Mouse (Mus musculus): ENCODE data around the gene Snx29. TPM values are rescaled to one million over a fixed set of nuclear protein-coding genes. Genes with fewer than 3 reads are reported as not detected.
"Not testable (repeated sequence)": the region's sequence is repeated elsewhere in the genome, so short reads cannot be mapped to it uniquely, and the experiment has no call there.

Gene Snx29
- polyA plus RNA-seq, 1 experiment from 2014 or later: 17.4 TPM

DNA sequence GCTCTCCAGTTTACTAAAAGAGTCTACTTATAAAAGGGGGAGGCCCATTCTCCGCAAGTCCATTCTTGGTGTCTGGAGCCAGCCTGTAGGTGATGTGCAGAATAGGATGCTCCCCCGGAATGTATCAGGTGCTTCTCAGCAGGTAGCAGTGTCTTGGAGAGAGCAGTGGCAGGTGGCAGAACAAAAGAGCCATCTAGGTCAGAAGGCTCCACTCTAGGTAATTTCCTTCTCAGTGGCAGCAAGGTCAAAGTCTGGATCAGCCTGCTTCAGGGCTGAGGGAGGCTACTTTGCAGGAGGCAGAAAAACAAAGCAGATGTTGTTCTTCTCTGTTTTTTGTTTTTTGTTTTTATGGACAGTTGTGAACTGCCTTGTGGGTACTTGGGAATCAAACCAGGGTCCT lies 37.9 kb downstream of the Snx29 start:
- WGBS: 86% methylated on average over 2 of the region's 2 CpGs
- H3K27ac ChIP-seq; H3K9me3 ChIP-seq; H3K4me1 ChIP-seq (replicated peaks); H3K36me3 ChIP-seq; H3K9ac ChIP-seq (replicated peaks); H3K27me3 ChIP-seq; ATAC-seq (ENCODE audit: insufficient number of reproducible peaks, insufficient read depth, low FRiP score, low TSS enrichment, low read depth); H3K4me3 ChIP-seq (replicated peaks); H3K4me2 ChIP-seq: not testable (repeated sequence)

DNA sequence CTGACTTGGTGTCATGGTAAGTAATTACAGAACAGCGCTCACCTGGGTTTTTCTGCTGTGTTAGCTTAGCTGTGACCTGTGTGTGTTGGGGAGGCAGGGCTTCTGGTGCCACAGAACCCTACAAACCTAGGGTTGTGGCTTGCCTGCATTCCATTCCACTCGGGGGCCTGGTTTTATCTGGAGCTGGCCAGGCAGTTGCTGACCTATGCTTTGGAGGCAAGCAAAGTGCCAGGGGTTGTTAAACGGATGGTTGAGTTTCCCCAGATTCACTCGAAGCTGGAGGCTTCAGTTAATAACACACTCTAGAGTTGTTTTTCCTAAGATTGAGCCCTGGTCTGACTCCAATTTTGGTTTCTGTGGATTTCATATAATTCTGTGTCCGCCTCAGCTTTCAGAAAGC lies 42.9 kb downstream of the Snx29 start:
- H3K27me3 ChIP-seq: no peaks in the 10 kb centered on the region
- no peaks in the 10 kb centered on the region for H3K36me3 ChIP-seq
- H3K4me1 ChIP-seq (replicated peaks): peaks cover 5% of the 10 kb centered on the region; the same call in 1 of the 2 replicates
- no peak overlapping the region for H3K9ac ChIP-seq (replicated peaks)
- H3K4me3 ChIP-seq (replicated peaks): no peak overlapping the region
- H3K4me2 ChIP-seq: no peak overlapping the region
- no peak for ATAC-seq (ENCODE audit: insufficient number of reproducible peaks, insufficient read depth, low FRiP score, low TSS enrichment, low read depth)
- WGBS: 54% methylated on average over 5 of the region's 5 CpGs
- no peaks in the 10 kb centered on the region for H3K9me3 ChIP-seq
- H3K27ac ChIP-seq: no peak overlapping the region

DNA sequence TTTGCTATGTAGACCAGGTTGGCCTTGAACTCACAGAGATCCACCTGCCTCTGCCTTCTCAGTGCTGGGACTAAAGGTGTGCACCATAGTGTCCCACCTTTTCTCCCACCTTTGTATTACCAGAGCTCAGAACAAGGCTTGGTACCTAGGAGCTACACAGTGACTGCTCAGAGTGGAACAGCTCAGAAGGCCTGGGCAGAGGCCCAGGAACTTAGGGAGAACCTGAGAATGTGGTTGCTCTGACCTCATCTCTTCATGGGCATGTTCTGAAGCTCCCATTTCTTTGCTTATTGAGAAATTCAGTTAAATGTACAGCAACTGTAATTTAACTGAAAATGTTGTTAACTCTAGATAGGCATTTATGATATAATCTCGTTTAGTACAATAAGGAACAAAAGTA lies 44.1 kb downstream of the Snx29 start:
- Histone ChIP-seq H3K27ac (no peak overlapping the region), H3K9ac (replicated peaks) (no peak overlapping the region), H3K4me2 (no peak overlapping the region), H3K4me1 (replicated peaks) (peaks cover 5% of the 10 kb centered on the region; the same call in 1 of the 2 replicates), H3K27me3 (no peaks in the 10 kb centered on the region), H3K4me3 (replicated peaks) (no peak overlapping the region), H3K36me3 (no peaks in the 10 kb centered on the region), H3K9me3 (no peaks in the 10 kb centered on the region)
- 66% methylated on average over 1 of the region's 1 CpGs for WGBS
- no peak for ATAC-seq (ENCODE audit: insufficient number of reproducible peaks, insufficient read depth, low FRiP score, low TSS enrichment, low read depth)

DNA sequence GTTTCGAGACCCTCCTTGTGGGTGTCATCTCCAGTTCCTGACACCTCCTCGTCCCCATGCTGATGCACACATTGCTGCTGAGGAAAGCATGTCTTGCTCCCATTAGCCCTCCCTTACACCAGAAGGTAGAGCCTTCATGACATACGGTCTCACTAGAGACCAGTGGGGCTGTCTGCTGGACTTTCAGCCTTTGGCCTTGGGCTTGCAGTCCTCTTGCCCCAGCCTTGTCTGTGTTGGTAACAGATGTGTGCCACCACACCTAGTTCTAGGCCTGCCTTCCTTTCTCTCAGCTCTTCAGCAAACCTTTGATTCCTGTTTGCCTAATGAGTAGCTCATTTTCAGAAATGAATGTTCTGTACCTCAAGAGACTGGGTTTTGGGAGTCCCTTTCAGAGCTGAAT lies 45.7 kb downstream of the Snx29 start:
- no peak overlapping the region for H3K27ac ChIP-seq
- 82% methylated on average over 3 of the region's 3 CpGs for WGBS

DNA sequence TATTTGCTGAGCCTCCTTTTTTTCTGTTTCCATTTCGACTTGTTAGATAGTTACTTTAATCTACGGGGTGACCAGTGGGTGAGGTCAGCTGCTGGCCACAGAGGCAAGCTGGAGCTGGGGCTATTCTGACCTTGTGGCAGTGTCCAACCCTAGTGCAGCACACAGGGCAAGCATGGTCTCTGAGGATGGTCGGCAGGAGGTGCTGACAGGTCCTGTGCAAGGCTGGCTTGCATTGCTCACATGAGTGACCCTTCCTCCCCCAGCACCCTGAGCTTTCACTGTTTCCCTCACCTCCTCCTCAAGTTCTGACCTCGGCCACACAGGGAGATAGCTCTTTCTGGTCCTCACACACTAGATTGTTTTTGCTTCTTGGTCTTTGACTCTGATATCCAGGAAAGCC lies 46.5 kb downstream of the Snx29 start:
- H3K4me3 ChIP-seq (replicated peaks): no peak overlapping the region
- peaks cover 5% of the 10 kb centered on the region; the same call in 1 of the 2 replicates for H3K4me1 ChIP-seq (replicated peaks)
- no peaks in the 10 kb centered on the region for H3K27me3 ChIP-seq
- no peak overlapping the region for H3K9ac ChIP-seq (replicated peaks)
- peaks cover 2% of the 10 kb centered on the region; the same call in 1 of the 2 replicates for H3K36me3 ChIP-seq
- H3K4me2 ChIP-seq: no peak overlapping the region
- H3K27ac ChIP-seq: no peak overlapping the region
- 66% methylated on average over 4 of the region's 4 CpGs for WGBS
- no peak for ATAC-seq (ENCODE audit: insufficient number of reproducible peaks, insufficient read depth, low FRiP score, low TSS enrichment, low read depth)
- H3K9me3 ChIP-seq: no peaks in the 10 kb centered on the region

More for the DNA sequence above, 45.7 kb downstream of the Snx29 start:
- ATAC-seq (ENCODE audit: insufficient number of reproducible peaks, insufficient read depth, low FRiP score, low TSS enrichment, low read depth): no peak
- peaks cover 5% of the 10 kb centered on the region; the same call in 1 of the 2 replicates for H3K4me1 ChIP-seq (replicated peaks)
- peaks cover 2% of the 10 kb centered on the region; the same call in 1 of the 2 replicates for H3K36me3 ChIP-seq
- H3K9me3 ChIP-seq: no peaks in the 10 kb centered on the region
- H3K9ac ChIP-seq (replicated peaks): no peak overlapping the region
- no peak overlapping the region for H3K4me2 ChIP-seq
- H3K4me3 ChIP-seq (replicated peaks): no peak overlapping the region
- no peaks in the 10 kb centered on the region for H3K27me3 ChIP-seq

DNA sequence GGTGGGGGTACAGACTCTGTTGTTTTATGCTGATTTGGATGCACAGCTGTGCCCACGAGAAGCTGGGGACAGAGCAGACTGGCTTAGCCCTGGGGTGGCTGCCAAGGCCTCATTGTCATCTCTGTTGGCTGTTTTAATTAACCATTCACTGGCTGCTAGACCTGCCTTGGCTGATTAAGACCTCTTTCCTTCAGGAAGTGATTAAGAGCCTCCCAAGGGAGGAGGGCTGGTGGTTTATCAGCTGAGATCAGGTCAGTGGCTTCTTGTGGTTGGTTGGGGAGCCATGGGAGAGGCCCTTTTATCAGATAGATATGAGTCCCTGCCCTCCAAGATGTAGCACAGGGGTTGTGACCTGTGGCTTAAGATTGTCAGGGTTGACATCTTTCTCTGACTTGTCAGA lies 46.9 kb downstream of the Snx29 start:
- WGBS: 26% methylated on average over 1 of the region's 1 CpGs
- Histone ChIP-seq H3K27me3 (no peaks in the 10 kb centered on the region), H3K4me1 (replicated peaks) (peaks cover 5% of the 10 kb centered on the region; the same call in 1 of the 2 replicates), H3K36me3 (peaks cover 2% of the 10 kb centered on the region; the same call in 1 of the 2 replicates), H3K4me3 (replicated peaks) (no peak overlapping the region), H3K27ac (no peak overlapping the region), H3K9ac (replicated peaks) (no peak overlapping the region), H3K4me2 (no peak overlapping the region), H3K9me3 (no peaks in the 10 kb centered on the region)
- ATAC-seq (ENCODE audit: insufficient number of reproducible peaks, insufficient read depth, low FRiP score, low TSS enrichment, low read depth): no peak

DNA sequence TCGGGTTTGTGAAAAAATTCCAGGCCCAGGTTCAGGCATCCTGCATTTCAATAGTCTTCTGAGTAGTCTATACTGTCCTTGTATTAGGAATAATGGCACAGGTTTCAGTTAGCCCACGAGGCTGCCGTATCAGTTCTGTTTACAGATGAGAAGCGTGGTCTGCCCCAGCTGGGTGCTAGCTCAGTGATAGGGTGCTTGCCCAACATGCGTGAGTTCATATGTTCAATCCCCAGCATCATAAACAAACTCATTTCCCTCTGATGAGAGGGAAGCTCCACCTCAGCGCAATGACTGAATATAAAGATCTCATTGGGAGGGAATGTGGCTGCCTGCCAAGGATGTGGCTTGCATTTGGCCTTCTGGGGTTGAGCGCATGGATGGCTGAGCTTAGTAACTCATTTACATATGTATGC lies 47.4 kb downstream of the Snx29 start:
- peaks cover 5% of the 10 kb centered on the region; the same call in 1 of the 2 replicates for H3K4me1 ChIP-seq (replicated peaks)
- H3K4me2 ChIP-seq: no peak overlapping the region
- H3K9me3 ChIP-seq: no peaks in the 10 kb centered on the region
- peaks cover 2% of the 10 kb centered on the region; the same call in 1 of the 2 replicates for H3K36me3 ChIP-seq
- no peaks in the 10 kb centered on the region for H3K27me3 ChIP-seq
- H3K27ac ChIP-seq: no peak overlapping the region
- WGBS: 81% methylated on average over 7 of the region's 7 CpGs
- H3K4me3 ChIP-seq (replicated peaks): no peak overlapping the region
- ATAC-seq (ENCODE audit: insufficient number of reproducible peaks, insufficient read depth, low FRiP score, low TSS enrichment, low read depth): no peak
- no peak overlapping the region for H3K9ac ChIP-seq (replicated peaks)

DNA sequence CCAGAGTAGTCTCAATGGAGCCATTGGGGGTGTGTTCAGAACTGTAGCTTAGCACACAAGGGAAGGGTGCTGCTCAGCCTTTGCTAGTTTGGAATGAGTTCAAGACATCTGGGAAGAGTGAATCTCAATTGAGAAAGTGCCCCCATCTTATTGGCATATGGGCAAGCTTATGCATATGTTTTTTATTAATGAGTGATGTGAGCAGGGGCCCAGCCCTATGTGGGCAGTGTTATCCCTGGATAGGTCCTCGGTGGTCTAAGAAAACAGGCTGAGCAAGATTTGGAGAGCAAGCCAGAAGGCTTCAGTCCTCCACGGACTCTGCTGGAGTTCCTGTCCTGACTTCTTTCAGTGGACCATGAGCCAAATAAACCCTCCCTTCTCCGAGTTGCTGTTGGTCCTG lies 56.6 kb downstream of the Snx29 start:
- H3K27me3 ChIP-seq: no peaks in the 10 kb centered on the region
- ATAC-seq (ENCODE audit: insufficient number of reproducible peaks, insufficient read depth, low FRiP score, low TSS enrichment, low read depth): no peak
- H3K4me2 ChIP-seq: no peak overlapping the region
- H3K4me1 ChIP-seq (replicated peaks): peaks cover 17% of the 10 kb centered on the region
- 43% methylated on average over 3 of the region's 3 CpGs for WGBS
- H3K36me3 ChIP-seq: peaks cover 9% of the 10 kb centered on the region; the same call in 1 of the 2 replicates
- no peak overlapping the region for H3K9ac ChIP-seq (replicated peaks)
- H3K9me3 ChIP-seq: no peaks in the 10 kb centered on the region
- H3K4me3 ChIP-seq (replicated peaks): no peak overlapping the region
- no peak overlapping the region for H3K27ac ChIP-seq

DNA sequence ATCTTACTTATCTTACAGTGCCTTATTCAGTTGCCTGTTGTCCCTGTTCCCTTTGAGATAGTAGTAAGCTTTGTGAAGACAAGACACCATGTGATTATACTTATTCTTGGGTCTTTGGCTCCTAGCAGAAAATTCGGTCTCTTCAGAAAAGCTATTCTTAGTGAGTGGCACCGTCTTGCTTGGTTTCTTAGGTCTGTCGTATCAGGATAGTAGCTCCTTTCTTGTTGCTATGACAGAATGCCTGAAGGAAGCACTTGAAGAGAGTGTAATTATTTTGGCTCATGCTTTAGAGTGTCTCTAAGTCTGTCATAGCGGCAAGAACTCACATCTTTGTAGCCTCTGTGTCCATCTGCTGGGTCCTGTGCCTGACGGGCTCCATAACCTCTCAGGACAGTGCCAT lies 57.3 kb downstream of the Snx29 start:
- no peak for ATAC-seq (ENCODE audit: insufficient number of reproducible peaks, insufficient read depth, low FRiP score, low TSS enrichment, low read depth)
- no peak overlapping the region for H3K27ac ChIP-seq
- no peak overlapping the region for H3K4me2 ChIP-seq
- peaks cover 9% of the 10 kb centered on the region; the same call in 1 of the 2 replicates for H3K36me3 ChIP-seq
- H3K9me3 ChIP-seq: no peaks in the 10 kb centered on the region
- no peak overlapping the region for H3K4me3 ChIP-seq (replicated peaks)
- no peak overlapping the region for H3K9ac ChIP-seq (replicated peaks)
- H3K27me3 ChIP-seq: no peaks in the 10 kb centered on the region
- H3K4me1 ChIP-seq (replicated peaks): peaks cover 17% of the 10 kb centered on the region
- 83% methylated on average over 5 of the region's 5 CpGs for whole genome bisulfite sequencing

DNA sequence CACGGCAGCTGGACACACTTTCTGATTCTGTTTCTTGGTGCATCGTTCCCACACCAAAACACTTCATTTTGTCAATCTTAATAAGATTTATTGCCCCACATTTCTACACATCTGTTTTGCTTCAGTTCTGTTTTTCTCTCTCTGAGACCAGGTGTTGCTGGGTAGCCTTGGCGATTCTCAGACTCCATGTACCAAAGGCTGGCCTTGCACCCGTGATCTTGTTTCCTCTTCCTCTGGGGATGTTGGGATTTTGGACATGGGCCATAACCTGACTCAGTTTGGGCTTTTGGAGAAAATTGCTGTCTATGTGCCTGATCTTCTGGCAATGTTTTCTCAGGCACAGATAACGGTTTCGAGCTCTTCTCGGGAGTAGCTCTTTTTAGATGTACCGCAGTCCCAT lies 58.2 kb downstream of the Snx29 start:
- no peaks in the 10 kb centered on the region for H3K9me3 ChIP-seq
- H3K9ac ChIP-seq (replicated peaks): no peak overlapping the region
- H3K36me3 ChIP-seq: peaks cover 9% of the 10 kb centered on the region; the same call in 1 of the 2 replicates
- WGBS: 59% methylated on average over 8 of the region's 8 CpGs
- no peaks in the 10 kb centered on the region for H3K27me3 ChIP-seq
- no peak for ATAC-seq (ENCODE audit: insufficient number of reproducible peaks, insufficient read depth, low FRiP score, low TSS enrichment, low read depth)
- H3K4me1 ChIP-seq (replicated peaks): peaks cover 17% of the 10 kb centered on the region
- no peak overlapping the region for H3K4me2 ChIP-seq
- no peak overlapping the region for H3K27ac ChIP-seq
- H3K4me3 ChIP-seq (replicated peaks): no peak overlapping the region

DNA sequence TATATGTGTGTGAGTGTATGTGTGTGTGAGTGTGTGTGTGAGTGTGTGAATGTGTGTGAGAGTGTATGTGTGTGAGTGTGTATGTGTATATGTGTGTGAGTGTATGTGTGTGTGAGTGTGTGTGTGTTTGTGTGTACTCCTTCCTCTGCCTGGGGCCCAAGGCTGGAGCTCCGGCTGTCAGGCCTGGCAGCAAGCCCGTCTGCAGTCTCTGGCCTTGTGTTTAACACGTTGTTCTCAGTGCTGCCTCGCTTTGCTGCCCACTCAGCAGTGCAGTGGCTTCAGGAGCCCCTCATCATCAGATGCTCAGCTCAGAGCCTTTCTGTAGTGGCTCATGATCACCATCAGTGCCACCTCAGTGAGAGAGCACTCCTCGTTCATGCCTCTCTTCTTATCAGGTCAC lies 61.7 kb downstream of the Snx29 start:
- Histone ChIP-seq H3K4me1 (replicated peaks) (peaks cover 13% of the 10 kb centered on the region), H3K27ac (no peak overlapping the region), H3K9me3 (no peaks in the 10 kb centered on the region), H3K4me2 (no peak overlapping the region), H3K36me3 (no peaks in the 10 kb centered on the region), H3K27me3 (no peaks in the 10 kb centered on the region), H3K9ac (replicated peaks) (no peak overlapping the region), H3K4me3 (replicated peaks) (no peak overlapping the region)
- 77% methylated on average over 5 of the region's 5 CpGs for WGBS
- no peak for ATAC-seq (ENCODE audit: insufficient number of reproducible peaks, insufficient read depth, low FRiP score, low TSS enrichment, low read depth)

DNA sequence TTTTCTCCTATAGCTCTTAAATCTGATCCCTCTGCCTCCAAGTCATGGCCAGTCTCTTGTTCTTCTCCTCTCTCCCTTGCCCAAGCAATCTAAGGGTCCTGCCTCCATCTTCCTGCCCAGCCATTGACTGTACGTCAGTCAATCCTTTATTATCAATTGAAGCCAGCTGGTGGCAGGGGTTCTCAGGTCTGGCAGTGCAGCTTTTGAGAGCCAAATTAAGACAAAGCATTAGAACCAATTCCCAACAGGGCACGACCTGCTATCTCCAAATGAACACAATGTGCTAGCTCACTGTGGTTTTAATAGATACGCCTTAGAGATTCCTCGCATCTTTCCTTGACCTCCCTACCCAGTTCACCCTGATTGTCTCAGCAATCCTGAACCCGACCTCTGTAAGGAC lies 62.4 kb downstream of the Snx29 start:
- Histone ChIP-seq H3K4me3 (replicated peaks) (no peak overlapping the region), H3K36me3 (no peaks in the 10 kb centered on the region), H3K27me3 (no peaks in the 10 kb centered on the region), H3K4me2 (no peak overlapping the region), H3K27ac (no peak overlapping the region), H3K9ac (replicated peaks) (no peak overlapping the region), H3K9me3 (no peaks in the 10 kb centered on the region), H3K4me1 (replicated peaks) (peaks cover 5% of the 10 kb centered on the region; the same call in 1 of the 2 replicates)
- 66% methylated on average over 5 of the region's 5 CpGs for WGBS
- ATAC-seq (ENCODE audit: insufficient number of reproducible peaks, insufficient read depth, low FRiP score, low TSS enrichment, low read depth): no peak

Measured in limb, embryonic 12.5 days (tissue).